ENCODE assay signal across 22 mouse cellular contexts in genomic region chr1:50682971-50683370, GRCm38 (mm10).
DNase-seq lines count a peak whose midpoint lies in the region; ATAC-seq and TF ChIP-seq lines count a peak whose summit lies in the region.
"Had no signal": no experiment of that assay in that cellular context is flagged by ENCODE, and none has a peak within 500 bp of the region (broad histone marks: within the 10 kb centered on the region; RNA-seq: fewer than 3 reads in every experiment).

No protein-coding gene starts in this region.

- peaks cover 4% of the 10 kb centered on the region; the same call in 1 of the 2 replicates for H3K4me1 ChIP-seq in liver, adult 2 months (ENCODE audit: control insufficient read depth, insufficient read depth, low read length)
- no peaks in the 10 kb centered on the region for H3K4me1 ChIP-seq in intestine, embryonic 16.5 days (ENCODE audit: control insufficient read depth, insufficient read depth, low read length)
- no peaks in the 10 kb centered on the region for H3K4me1 ChIP-seq in liver, embryonic 12.5 days
- H3K4me1 ChIP-seq in liver, embryonic 16.5 days (ENCODE audit: control insufficient read depth, low read depth, low read length), result no peaks in the 10 kb centered on the region
- no peaks in the 10 kb centered on the region for H3K4me1 ChIP-seq in kidney, embryonic 14.5 days (ENCODE audit: control insufficient read depth, insufficient read depth, low read length)
- H3K4me1 ChIP-seq: embryonic facial prominence, embryonic 13.5 days; forebrain, embryonic 12.5 days; heart, embryonic 15.5 days had no signal

- 15% methylated on average over 3 of the region's 3 CpGs for WGBS in liver, adult 2 months
- WGBS in intestine, embryonic 16.5 days, result 38% methylated on average over 3 of the region's 3 CpGs
- 45% methylated on average over 3 of the region's 3 CpGs for WGBS in liver, embryonic 12.5 days (ENCODE audit: insufficient replicate concordance)
- 36% methylated on average over 3 of the region's 3 CpGs for WGBS in liver, embryonic 16.5 days (ENCODE audit: insufficient replicate concordance)
- WGBS in kidney, embryonic 14.5 days, result 80% methylated on average over 3 of the region's 3 CpGs

- no peak overlapping the region for H3K9ac ChIP-seq in liver, adult 2 months (ENCODE audit: low read depth, low read length)
- no peak overlapping the region for H3K9ac ChIP-seq in intestine, embryonic 16.5 days (ENCODE audit: low read depth, low read length)
- H3K9ac ChIP-seq in liver, embryonic 12.5 days, result no peak overlapping the region
- H3K9ac ChIP-seq in liver, embryonic 16.5 days (ENCODE audit: low read depth, low read length), result no peak overlapping the region
- no peak overlapping the region for H3K9ac ChIP-seq in kidney, embryonic 14.5 days (ENCODE audit: low read depth, low read length)
- H3K9ac ChIP-seq: embryonic facial prominence, embryonic 13.5 days; forebrain, embryonic 12.5 days; heart, embryonic 15.5 days had no signal

- peak; percentile 97 for ATAC-seq in intestine, embryonic 16.5 days
- ATAC-seq in liver, embryonic 12.5 days, result peak; percentile 59
- ATAC-seq in liver, embryonic 16.5 days (ENCODE audit: low read depth), result peak; percentile 88
- ATAC-seq in megakaryocyte-erythroid progenitor cell, adult 5-6 weeks (replicated peaks; ENCODE audit: low FRiP score, low TSS enrichment, poor library complexity, severe bottlenecking), result no peak
- ATAC-seq in kidney, embryonic 14.5 days (ENCODE audit: low FRiP score, low TSS enrichment), result no peak
- ATAC-seq: activated CD4-positive, CD25-positive, alpha-beta regulatory T cell, adult 4 months; forebrain, embryonic 16.5 days; Patski had no signal

- H3K4me2 ChIP-seq in intestine, embryonic 16.5 days (ENCODE audit: low read depth, low read length), result no peak overlapping the region
- H3K4me2 ChIP-seq in liver, embryonic 12.5 days, result no peak overlapping the region
- H3K4me2 ChIP-seq in liver, embryonic 16.5 days (ENCODE audit: low read depth, low read length), result no peak overlapping the region
- H3K4me2 ChIP-seq in kidney, embryonic 14.5 days (replicated peaks; ENCODE audit: low read depth, low read length), result no peak overlapping the region
- H3K4me2 ChIP-seq: embryonic facial prominence, embryonic 13.5 days; forebrain, embryonic 12.5 days; heart, embryonic 11.5 days; heart, embryonic 15.5 days had no signal

- H3K27ac ChIP-seq in liver, adult 2 months (replicated peaks; ENCODE audit: insufficient read depth, low read depth, low read length), result no peak overlapping the region
- H3K27ac ChIP-seq in intestine, embryonic 16.5 days (ENCODE audit: low read length), result no peak overlapping the region
- no peak overlapping the region for H3K27ac ChIP-seq in liver, embryonic 12.5 days
- H3K27ac ChIP-seq in liver, embryonic 16.5 days (ENCODE audit: low read length), result no peak overlapping the region
- H3K27ac ChIP-seq in kidney, embryonic 14.5 days (ENCODE audit: low read depth, low read length), result no peak overlapping the region
- H3K27ac ChIP-seq: embryonic facial prominence, embryonic 13.5 days; forebrain, embryonic 12.5 days; heart, adult 2 months; heart, embryonic 15.5 days had no signal

- H3K9me3 ChIP-seq in intestine, embryonic 16.5 days (ENCODE audit: control insufficient read depth, low read length), result no peaks in the 10 kb centered on the region
- no peaks in the 10 kb centered on the region for H3K9me3 ChIP-seq in liver, embryonic 12.5 days (replicated peaks)
- H3K9me3 ChIP-seq in liver, embryonic 16.5 days (replicated peaks; ENCODE audit: control insufficient read depth, low read length), result no peaks in the 10 kb centered on the region
- H3K9me3 ChIP-seq in kidney, embryonic 14.5 days (ENCODE audit: control insufficient read depth, low read length), result no peaks in the 10 kb centered on the region
- H3K9me3 ChIP-seq: embryonic facial prominence, embryonic 13.5 days; forebrain, embryonic 12.5 days; heart, embryonic 15.5 days had no signal

- no peak for TF ChIP-seq POLR2A in liver, adult 2 months (IDR thresholded peaks at IDR 0.05; ENCODE audit: extremely low read depth, insufficient read depth, low read length)

- no peaks in the 10 kb centered on the region for H3K27me3 ChIP-seq in liver, adult 2 months (ENCODE audit: control insufficient read depth, insufficient read depth, low read length)
- H3K27me3 ChIP-seq in intestine, embryonic 16.5 days (replicated peaks; ENCODE audit: control insufficient read depth, insufficient read depth, low read length), result no peaks in the 10 kb centered on the region
- no peaks in the 10 kb centered on the region for H3K27me3 ChIP-seq in liver, embryonic 12.5 days (replicated peaks)
- H3K27me3 ChIP-seq in liver, embryonic 16.5 days (ENCODE audit: control insufficient read depth, insufficient read depth, low read depth, low read length), result no peaks in the 10 kb centered on the region
- no peaks in the 10 kb centered on the region for H3K27me3 ChIP-seq in kidney, embryonic 14.5 days (ENCODE audit: control insufficient read depth, insufficient read depth, low read length)
- H3K27me3 ChIP-seq: CH12.LX; embryonic facial prominence, embryonic 13.5 days; forebrain, embryonic 12.5 days; heart, embryonic 15.5 days; Patski had no signal

- no peaks in the 10 kb centered on the region for H3K36me3 ChIP-seq in liver, adult 2 months (ENCODE audit: control insufficient read depth, insufficient read depth, low read length)
- H3K36me3 ChIP-seq in intestine, embryonic 16.5 days (ENCODE audit: control insufficient read depth, insufficient read depth, low read length), result no peaks in the 10 kb centered on the region
- H3K36me3 ChIP-seq in liver, embryonic 12.5 days, result no peaks in the 10 kb centered on the region
- H3K36me3 ChIP-seq in liver, embryonic 16.5 days (ENCODE audit: control insufficient read depth, insufficient read depth), result no peaks in the 10 kb centered on the region
- no peaks in the 10 kb centered on the region for H3K36me3 ChIP-seq in kidney, embryonic 14.5 days (ENCODE audit: control insufficient read depth, insufficient read depth, low read length)
- H3K36me3 ChIP-seq: embryonic facial prominence, embryonic 13.5 days; forebrain, embryonic 12.5 days; heart, embryonic 15.5 days had no signal

- no peak for TF ChIP-seq CTCF in liver, adult 2 months (IDR thresholded peaks at IDR 0.05; ENCODE audit: low read depth, low read length)

- no peak overlapping the region for H3K4me3 ChIP-seq in liver, adult 2 months (ENCODE audit: insufficient read depth, low read depth, low read length)
- no peak overlapping the region for H3K4me3 ChIP-seq in intestine, embryonic 16.5 days (ENCODE audit: low read length)
- H3K4me3 ChIP-seq in liver, embryonic 12.5 days, result no peak overlapping the region
- H3K4me3 ChIP-seq in liver, embryonic 16.5 days (ENCODE audit: low read depth, low read length), result no peak overlapping the region
- no peak overlapping the region for H3K4me3 ChIP-seq in kidney, embryonic 14.5 days (ENCODE audit: low read length)
- H3K4me3 ChIP-seq: embryonic facial prominence, embryonic 13.5 days; forebrain, embryonic 12.5 days; heart, adult 2 months; heart, embryonic 15.5 days had no signal

- H3K79me2 ChIP-seq in liver, adult 2 months (ENCODE audit: control insufficient read depth, insufficient read depth, low read length), result no peaks in the 10 kb centered on the region

- peak; percentile 100 for DNase-seq in liver, adult 2 months (ENCODE audit: extremely low read depth, low read depth, low spot score)
- no peak for DNase-seq in liver
- DNase-seq: adrenal gland, postnatal 14 days; cerebellum, adult 11-12 months; cerebellum, adult 9-10 months; cerebellum, postnatal 25 days; gastrocnemius, postnatal 10 days; heart, adult 2 months; heart, postnatal 14 days had no signal

Comparison
In these comparisons a context has a peak if more than half of its experiments do, and no peak if none do; other contexts are left out.
1. ATAC-seq: peak in intestine, embryonic 16.5 days (single experiment), liver, embryonic 12.5 days (single experiment) and liver, embryonic 16.5 days (single experiment); none in megakaryocyte-erythroid progenitor cell, adult 5-6 weeks (single experiment) and kidney, embryonic 14.5 days (single experiment).